Mouse (Mus musculus) heart, adult 2 months (tissue): ENCODE results near the gene Col1a2. TPM values are rescaled to one million over a fixed set of nuclear protein-coding genes. Genes with fewer than 3 reads are reported as not detected.

Experiments used
- DNase-seq, 2 experiments: peaks; one replicate each; pipeline ENCODE4 v3.0.0; 2021
- H3K27ac ChIP-seq: fragments of 200-600 bp; 2 replicates; pipeline ENCODE4 v1.8.1; 2022
- H3K27me3 ChIP-seq: fragments of 200-500 bp; 2 replicates; pipeline ENCODE4 v1.6.1; 2012; ENCODE audit warnings: mild to moderate bottlenecking, low read length, inconsistent platforms, mixed read lengths; ENCODE audit not compliant: control insufficient read depth, insufficient read depth
- H3K36me3 ChIP-seq: fragments of 200-500 bp; 2 replicates; pipeline ENCODE4 v1.6.1; 2012; ENCODE audit warnings: low read length, inconsistent platforms; ENCODE audit not compliant: control insufficient read depth, insufficient read depth
- H3K4me1 ChIP-seq: fragments of 200-500 bp; 2 replicates; pipeline ENCODE4 v1.6.1; 2011; ENCODE audit warnings: low read length; ENCODE audit not compliant: control insufficient read depth, insufficient read depth
- H3K4me3 ChIP-seq: fragments of 200-600 bp; 2 replicates; pipeline ENCODE4 v1.8.1; 2022
- H3K79me2 ChIP-seq: fragments of 200-500 bp; replicated peaks from 2 replicates; pipeline ENCODE4 v1.6.1; 2012; ENCODE audit warnings: mild to moderate bottlenecking, inconsistent platforms, low read length, moderate library complexity, mixed read lengths; ENCODE audit not compliant: control insufficient read depth, insufficient read depth
- H3K9ac ChIP-seq: fragments of 200-500 bp; 2 replicates; pipeline ENCODE4 v1.6.1; 2012; ENCODE audit warnings: low read depth, mild to moderate bottlenecking, control low read depth, inconsistent platforms, low read length, mixed read lengths
- CTCF ChIP-seq: fragments of 200-600 bp; IDR thresholded peaks from 2 replicates; pipeline ENCODE4 v1.8.1; 2022; ENCODE audit warnings: antibody characterized with exemption, mild to moderate bottlenecking, moderate library complexity
- EP300 ChIP-seq: fragments of 200-500 bp; IDR thresholded peaks from 2 replicates; pipeline ENCODE4 v1.6.1; 2011; ENCODE audit warnings: low read depth, low read length, control low read depth; ENCODE audit not compliant: insufficient read depth
- POLR2A ChIP-seq: fragments of 200-500 bp; IDR thresholded peaks from 2 replicates; pipeline ENCODE4 v1.6.1; 2011; ENCODE audit warnings: mild to moderate bottlenecking, low read depth, low read length, control low read depth; ENCODE audit not compliant: insufficient read depth
- WGBS: fragments of 180-500 bp; shearing (Covaris S2); methylation state at CpG from one replicate; pipeline ENCODE4 v1.1.7; 2018; 5-methylcytosine and 5-hydroxymethylcytosine counted together
- intact Hi-C: fragments of 180-260 bp; cut with DNase I; formaldehyde crosslinking; loops from one replicate; pipeline ENCODE4 v1.15.1; 2025
- polyA plus RNA-seq: library from polyadenylated mRNA; depleted of rRNA; stranded (reverse); fragments of >200 nt; gene quantifications from 2 replicates; pipeline ENCODE4 v1.2.3, GENCODE M21; 2012
- total RNA-seq, 2 experiments: library from RNA; stranded (reverse); gene quantifications; 2 replicates each; pipeline ENCODE4 v1.2.3; 2021

Col1a2 gene
- total and polyA plus RNA-seq, 3 experiments = 60.1 to 99.8 (median 88.9) TPM

DNA sequence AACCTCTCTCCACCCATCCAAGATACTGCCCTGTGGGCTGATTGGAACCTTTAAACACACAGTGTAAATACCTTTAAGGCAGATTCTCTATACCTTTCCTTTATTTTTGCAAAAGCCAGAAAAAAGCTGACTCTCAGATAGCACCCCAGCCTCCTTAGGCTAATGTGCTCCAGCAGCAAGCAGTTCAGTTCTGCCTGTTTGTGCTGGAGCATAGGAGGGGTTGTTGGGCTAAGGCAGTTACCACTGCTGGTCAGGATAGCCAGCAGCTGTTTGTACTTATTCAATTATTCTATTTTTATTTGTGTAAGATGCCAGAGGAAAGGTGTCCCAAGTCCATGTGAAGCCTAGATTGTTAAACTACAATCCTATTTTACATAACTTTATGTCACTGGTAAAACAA, 57.0 kb downstream of the Col1a2 start:
- Histone ChIP-seq H3K36me3 (no peaks in the 10 kb centered on the region), H3K79me2 (no peaks in the 10 kb centered on the region), H3K4me1 (no peaks in the 10 kb centered on the region), H3K27ac (no peak overlapping the region), H3K4me3 (no peak overlapping the region), H3K27me3 (no peaks in the 10 kb centered on the region), H3K9ac (no peak overlapping the region)
- intact Hi-C loops = no loop called here
- no peak for DNase-seq
- TF ChIP-seq EP300 = no peak
- no peak for TF ChIP-seq POLR2A
- no peak for TF ChIP-seq CTCF

DNA sequence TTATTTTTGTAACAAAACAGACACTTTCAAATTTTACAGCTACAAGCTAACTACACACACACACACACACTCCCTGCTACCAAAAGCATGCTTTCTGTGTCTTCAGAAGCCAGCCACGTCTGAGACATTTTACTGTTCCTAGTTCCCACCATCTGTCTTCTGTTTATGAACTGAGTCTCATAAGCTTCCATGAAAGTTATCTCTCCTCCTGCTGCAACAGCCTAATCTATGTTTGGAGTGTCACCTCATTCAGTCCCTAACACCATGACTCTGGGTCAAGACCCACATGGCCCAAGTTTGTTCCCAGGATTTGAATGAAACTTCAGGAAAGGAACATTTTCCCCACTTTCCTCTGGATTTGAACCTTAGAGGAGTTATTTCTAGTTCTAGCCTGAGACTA, 57.8 kb downstream of the Col1a2 start:
- H3K4me3 ChIP-seq = no peak overlapping the region
- intact Hi-C loops = no loop called here
- H3K27me3 ChIP-seq = no peaks in the 10 kb centered on the region
- no peak overlapping the region for H3K27ac ChIP-seq
- no peaks in the 10 kb centered on the region for H3K36me3 ChIP-seq
- TF ChIP-seq CTCF (no peak), EP300 (no peak), POLR2A (no peak)
- WGBS = 63% methylated on average over 1 of the region's 1 CpGs
- DNase-seq = no peak
- H3K9ac ChIP-seq = no peak overlapping the region
- H3K79me2 ChIP-seq = no peaks in the 10 kb centered on the region
- no peaks in the 10 kb centered on the region for H3K4me1 ChIP-seq

DNA sequence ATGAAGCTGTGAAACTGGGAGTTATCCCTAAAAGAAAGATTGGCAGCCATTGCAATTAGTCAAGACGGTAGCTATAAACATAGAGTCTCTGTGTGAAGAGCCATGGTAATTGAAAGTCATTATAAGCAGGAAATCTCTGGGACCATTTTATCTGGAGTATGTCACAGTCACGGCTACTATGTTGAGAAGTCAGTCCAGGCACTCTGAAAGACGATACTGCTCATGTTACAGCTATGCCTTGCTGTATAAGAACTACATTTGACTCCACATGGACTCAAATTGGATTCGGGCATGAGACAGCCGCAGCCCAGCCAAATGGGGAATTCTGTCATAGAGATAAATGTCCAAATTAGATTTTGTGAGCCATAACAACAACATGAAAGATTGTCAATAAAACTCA, 58.9 kb downstream of the Col1a2 start:
- no peaks in the 10 kb centered on the region for H3K4me1 ChIP-seq
- intact Hi-C loops = no loop called here
- H3K79me2 ChIP-seq = no peaks in the 10 kb centered on the region
- no peak overlapping the region for H3K4me3 ChIP-seq
- H3K36me3 ChIP-seq = no peaks in the 10 kb centered on the region
- 68% methylated on average over 5 of the region's 5 CpGs for WGBS
- no peak for DNase-seq
- no peaks in the 10 kb centered on the region for H3K27me3 ChIP-seq
- H3K27ac ChIP-seq = no peak overlapping the region
- TF ChIP-seq EP300 (no peak), CTCF (no peak), POLR2A (no peak)
- H3K9ac ChIP-seq = no peak overlapping the region

DNA sequence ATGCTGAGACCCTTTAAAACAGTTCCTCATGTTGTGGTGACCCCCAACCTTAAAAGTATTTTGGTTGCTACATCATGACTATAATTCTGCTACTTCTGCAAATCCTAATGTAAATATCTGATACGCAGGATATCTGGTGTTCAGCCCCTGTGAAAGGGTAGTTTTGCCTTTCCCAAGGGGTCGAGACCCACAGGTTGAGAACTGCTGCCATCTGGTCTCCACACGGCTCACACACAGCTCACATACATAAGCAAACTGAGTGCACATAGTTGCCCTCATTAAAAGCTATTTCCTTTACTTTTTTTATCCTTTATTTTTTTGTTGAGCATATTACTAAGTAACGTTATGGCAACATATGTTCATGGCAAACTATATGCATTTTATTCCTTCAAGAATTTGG, 65.8 kb downstream of the Col1a2 start:
- H3K36me3 ChIP-seq = no peaks in the 10 kb centered on the region
- H3K79me2 ChIP-seq = no peaks in the 10 kb centered on the region
- H3K27me3 ChIP-seq = no peaks in the 10 kb centered on the region
- H3K4me3 ChIP-seq = no peak overlapping the region
- TF ChIP-seq POLR2A (no peak), CTCF (no peak), EP300 (no peak)
- DNase-seq = no peak
- no peak overlapping the region for H3K27ac ChIP-seq
- 70% methylated on average over 4 of the region's 4 CpGs for WGBS
- no peaks in the 10 kb centered on the region for H3K4me1 ChIP-seq
- no peak overlapping the region for H3K9ac ChIP-seq
- intact Hi-C loops = no loop called here

DNA sequence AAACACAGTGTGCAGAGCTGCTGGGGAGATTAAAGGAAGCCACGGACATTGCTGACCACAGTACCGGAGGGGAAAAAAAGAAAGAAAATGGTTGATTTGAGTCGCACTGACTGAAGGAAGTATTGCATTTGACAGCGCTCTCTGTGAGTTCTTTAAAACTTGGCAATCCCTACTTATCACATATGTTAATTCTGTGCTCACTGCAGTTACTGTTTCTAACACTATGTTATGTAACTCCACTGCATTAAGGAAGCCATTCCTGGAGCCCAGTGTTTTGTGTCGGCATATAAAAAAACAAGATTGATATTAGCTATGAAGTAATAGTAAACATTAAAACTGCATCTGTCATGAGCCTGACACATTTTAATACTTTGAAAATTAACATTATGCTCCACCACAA, 73.1 kb downstream of the Col1a2 start:
- Histone ChIP-seq H3K36me3 (no peaks in the 10 kb centered on the region), H3K79me2 (no peaks in the 10 kb centered on the region), H3K27ac (no peak overlapping the region), H3K9ac (no peak overlapping the region), H3K4me3 (no peak overlapping the region), H3K4me1 (no peaks in the 10 kb centered on the region), H3K27me3 (peaks cover 2% of the 10 kb centered on the region; the same call in 1 of the 2 replicates)
- 61% methylated on average over 5 of the region's 5 CpGs for WGBS
- TF ChIP-seq POLR2A (no peak), EP300 (no peak), CTCF (no peak)
- intact Hi-C loops = no loop called here
- DNase-seq = no peak

DNA sequence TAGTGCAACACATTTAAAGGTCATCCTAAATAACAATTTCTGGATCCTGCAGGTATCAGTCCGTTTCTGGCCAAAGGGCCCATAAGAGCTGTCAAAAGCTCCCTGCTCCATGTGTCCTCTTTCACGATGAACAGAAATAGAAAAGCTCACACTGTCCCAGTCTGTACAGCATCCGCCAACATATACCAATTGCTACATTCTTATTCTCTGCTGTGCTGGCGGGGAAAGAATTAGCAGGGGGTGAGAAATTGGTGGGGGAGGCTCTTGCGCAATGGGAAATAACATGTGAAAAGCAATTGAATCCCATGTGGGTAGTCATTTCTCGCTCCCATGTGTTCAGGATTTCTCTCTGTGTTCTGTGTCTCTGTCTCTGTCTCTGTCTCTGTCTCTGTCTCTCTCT, 73.7 kb downstream of the Col1a2 start:
- 85% methylated on average over 6 of the region's 6 CpGs for WGBS
- no peak for DNase-seq
- intact Hi-C loops = no loop called here
- no peak overlapping the region for H3K4me3 ChIP-seq
- no peaks in the 10 kb centered on the region for H3K4me1 ChIP-seq
- H3K27ac ChIP-seq = no peak overlapping the region
- H3K36me3 ChIP-seq = no peaks in the 10 kb centered on the region
- H3K27me3 ChIP-seq = peaks cover 2% of the 10 kb centered on the region; the same call in 1 of the 2 replicates
- no peak for TF ChIP-seq CTCF
- no peak for TF ChIP-seq POLR2A
- TF ChIP-seq EP300 = no peak
- no peak overlapping the region for H3K9ac ChIP-seq
- no peaks in the 10 kb centered on the region for H3K79me2 ChIP-seq

DNA sequence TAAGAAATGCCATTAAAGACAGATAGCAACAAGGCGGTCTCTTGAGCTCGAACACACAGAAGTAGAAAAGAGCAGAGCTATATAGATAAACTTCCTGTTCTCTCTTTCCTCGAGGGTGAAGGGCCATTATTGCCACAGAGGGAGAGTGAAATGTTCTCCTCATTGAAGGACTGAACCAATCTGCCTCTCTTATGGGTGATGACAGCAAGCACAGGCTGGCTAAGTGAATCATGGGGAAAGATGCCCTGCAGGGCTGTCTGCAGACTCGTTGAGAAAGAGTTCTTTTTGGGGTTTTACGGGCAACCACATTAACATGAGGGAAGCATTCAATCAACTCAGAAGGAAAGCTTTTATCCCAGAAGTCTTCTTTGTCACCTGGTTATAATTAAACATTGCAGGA, 75.0 kb downstream of the Col1a2 start:
- no peak overlapping the region for H3K4me3 ChIP-seq
- intact Hi-C loops = no loop called here
- H3K9ac ChIP-seq = no peak overlapping the region
- peaks cover 2% of the 10 kb centered on the region; the same call in 1 of the 2 replicates for H3K27me3 ChIP-seq
- TF ChIP-seq CTCF (no peak), POLR2A (no peak), EP300 (no peak)
- no peaks in the 10 kb centered on the region for H3K4me1 ChIP-seq
- no peak overlapping the region for H3K27ac ChIP-seq
- H3K79me2 ChIP-seq = no peaks in the 10 kb centered on the region
- H3K36me3 ChIP-seq = no peaks in the 10 kb centered on the region
- 46% methylated on average over 5 of the region's 5 CpGs for WGBS
- DNase-seq = no peak
